Mouse (Mus musculus): ENCODE results near the gene Ints1.
A peak's percentile ranks its signal among the peaks of the same experiment; 100 is the strongest.

Ints1 gene

GRCm38 (mm10) chr5:139717723-139718122, 57.8 kb downstream of the Ints1 start:
- peak; percentile 16 to 42 for DNase-seq (ENCODE audit: low spot score in 2 of 2)

GRCm38 (mm10) chr5:139706496-139706895, 69.0 kb downstream of the Ints1 start:
- DNase-seq (ENCODE audit: low spot score in 2 of 2): no peak

- DNase-seq (ENCODE audit: low spot score in 2 of 2): no peak
Observed at GRCm38 (mm10) chr5:139702905-139703304, 72.6 kb downstream of the Ints1 start.

GRCm38 (mm10) chr5:139702236-139702635, 73.2 kb downstream of the Ints1 start:
- no peak for DNase-seq (ENCODE audit: low spot score in 2 of 2)
